Mouse (Mus musculus): ENCODE results near the gene Tmc8. TPM values are rescaled to one million over a fixed set of nuclear protein-coding genes. Genes with fewer than 3 reads are reported as not detected.

Tmc8 gene
- polyA plus RNA-seq, 1 experiment from 2014 or later, result 0.76 TPM

GRCm38 (mm10) chr11:117751544-117751943, 30.3 kb upstream of the Tmc8 start:
- WGBS, result 88% methylated on average over 6 of the region's 6 CpGs
- no peak overlapping the region for H3K9ac ChIP-seq (ENCODE audit: low read depth, low read length)
- H3K4me3 ChIP-seq (ENCODE audit: low read length), result no peak overlapping the region
- H3K27ac ChIP-seq (ENCODE audit: low read depth, low read length), result no peak overlapping the region
- no peaks in the 10 kb centered on the region for H3K4me1 ChIP-seq (ENCODE audit: control insufficient read depth, insufficient read depth, low read depth, low read length)
- no peak overlapping the region for H3K4me2 ChIP-seq (ENCODE audit: low read length)
- H3K27me3 ChIP-seq (replicated peaks; ENCODE audit: control insufficient read depth, insufficient read depth, low read length), result no peaks in the 10 kb centered on the region
- no peaks in the 10 kb centered on the region for H3K9me3 ChIP-seq (ENCODE audit: control insufficient read depth, low read length)
- ATAC-seq, result no peak
- peaks cover 78% of the 10 kb centered on the region for H3K36me3 ChIP-seq (ENCODE audit: control insufficient read depth, insufficient read depth, low read length)

GRCm38 (mm10) chr11:117755891-117756290, 26.0 kb upstream of the Tmc8 start:
- Histone ChIP-seq H3K27ac (ENCODE audit: low read depth, low read length) (no peak overlapping the region), H3K9ac (ENCODE audit: low read depth, low read length) (no peak overlapping the region), H3K9me3 (ENCODE audit: control insufficient read depth, low read length) (no peaks in the 10 kb centered on the region), H3K4me1 (ENCODE audit: control insufficient read depth, insufficient read depth, low read depth, low read length) (no peaks in the 10 kb centered on the region), H3K4me2 (ENCODE audit: low read length) (no peak overlapping the region), H3K4me3 (ENCODE audit: low read length) (no peak overlapping the region), H3K27me3 (replicated peaks; ENCODE audit: control insufficient read depth, insufficient read depth, low read length) (no peaks in the 10 kb centered on the region), H3K36me3 (ENCODE audit: control insufficient read depth, insufficient read depth, low read length) (peaks cover 81% of the 10 kb centered on the region)
- no peak for ATAC-seq
- 91% methylated on average over 7 of the region's 7 CpGs for WGBS

- Histone ChIP-seq H3K4me2 (ENCODE audit: low read length) (no peak overlapping the region), H3K4me1 (ENCODE audit: control insufficient read depth, insufficient read depth, low read depth, low read length) (no peaks in the 10 kb centered on the region), H3K27ac (ENCODE audit: low read depth, low read length) (no peak overlapping the region), H3K9me3 (ENCODE audit: control insufficient read depth, low read length) (no peaks in the 10 kb centered on the region), H3K9ac (ENCODE audit: low read depth, low read length) (no peak overlapping the region), H3K36me3 (ENCODE audit: control insufficient read depth, insufficient read depth, low read length) (peaks cover 73% of the 10 kb centered on the region), H3K4me3 (ENCODE audit: low read length) (no peak overlapping the region), H3K27me3 (replicated peaks; ENCODE audit: control insufficient read depth, insufficient read depth, low read length) (no peaks in the 10 kb centered on the region)
- ATAC-seq, result no peak
- WGBS, result 92% methylated on average over 10 of the region's 10 CpGs
Measured at GRCm38 (mm10) chr11:117759267-117759666, 22.6 kb upstream of the Tmc8 start.

GRCm38 (mm10) chr11:117760374-117761119, 21.3 kb upstream of the Tmc8 start:
- no peaks in the 10 kb centered on the region for H3K27me3 ChIP-seq (replicated peaks; ENCODE audit: control insufficient read depth, insufficient read depth, low read length)
- WGBS, result 86% methylated on average over 26 of the region's 26 CpGs
- 0 out of 2 replicates have a peak, but pooled peaks have one; percentile 30 for ATAC-seq

GRCm38 (mm10) chr11:117761801-117762200, 20.1 kb upstream of the Tmc8 start:
- Histone ChIP-seq H3K27me3 (replicated peaks; ENCODE audit: control insufficient read depth, insufficient read depth, low read length) (no peaks in the 10 kb centered on the region), H3K36me3 (ENCODE audit: control insufficient read depth, insufficient read depth, low read length) (peaks cover 55% of the 10 kb centered on the region), H3K4me1 (ENCODE audit: control insufficient read depth, insufficient read depth, low read depth, low read length) (no peaks in the 10 kb centered on the region), H3K4me2 (ENCODE audit: low read length) (no peak overlapping the region), H3K9ac (ENCODE audit: low read depth, low read length) (no peak overlapping the region), H3K27ac (ENCODE audit: low read depth, low read length) (no peak overlapping the region), H3K4me3 (ENCODE audit: low read length) (no peak overlapping the region), H3K9me3 (ENCODE audit: control insufficient read depth, low read length) (no peaks in the 10 kb centered on the region)
- 91% methylated on average over 13 of the region's 13 CpGs for WGBS
- no peak for ATAC-seq

More at GRCm38 (mm10) chr11:117760374-117761119, 21.3 kb upstream of the Tmc8 start:
- no peak overlapping the region for H3K4me2 ChIP-seq (ENCODE audit: low read length)
- peaks cover 68% of the 10 kb centered on the region for H3K36me3 ChIP-seq (ENCODE audit: control insufficient read depth, insufficient read depth, low read length)
- no peaks in the 10 kb centered on the region for H3K9me3 ChIP-seq (ENCODE audit: control insufficient read depth, low read length)
- no peak overlapping the region for H3K4me3 ChIP-seq (ENCODE audit: low read length)
- H3K9ac ChIP-seq (ENCODE audit: low read depth, low read length), result no peak overlapping the region
- no peaks in the 10 kb centered on the region for H3K4me1 ChIP-seq (ENCODE audit: control insufficient read depth, insufficient read depth, low read depth, low read length)
- H3K27ac ChIP-seq (ENCODE audit: low read depth, low read length), result no peak overlapping the region

- no peak overlapping the region for H3K4me2 ChIP-seq (ENCODE audit: low read length)
- WGBS, result 91% methylated on average over 12 of the region's 12 CpGs
Measured at GRCm38 (mm10) chr11:117762246-117762645, 19.6 kb upstream of the Tmc8 start.

GRCm38 (mm10) chr11:117764319-117764718, 17.6 kb upstream of the Tmc8 start:
- no peaks in the 10 kb centered on the region for H3K9me3 ChIP-seq (ENCODE audit: control insufficient read depth, low read length)
- H3K9ac ChIP-seq (ENCODE audit: low read depth, low read length), result no peak overlapping the region
- WGBS, result 91% methylated on average over 9 of the region's 9 CpGs
- no peak overlapping the region for H3K4me2 ChIP-seq (ENCODE audit: low read length)
- H3K27ac ChIP-seq (ENCODE audit: low read depth, low read length), result no peak overlapping the region
- H3K4me3 ChIP-seq (ENCODE audit: low read length), result no peak overlapping the region
- no peaks in the 10 kb centered on the region for H3K4me1 ChIP-seq (ENCODE audit: control insufficient read depth, insufficient read depth, low read depth, low read length)
- no peak for ATAC-seq
- no peaks in the 10 kb centered on the region for H3K27me3 ChIP-seq (replicated peaks; ENCODE audit: control insufficient read depth, insufficient read depth, low read length)
- H3K36me3 ChIP-seq (ENCODE audit: control insufficient read depth, insufficient read depth, low read length), result peaks cover 36% of the 10 kb centered on the region

More at GRCm38 (mm10) chr11:117762246-117762645, 19.6 kb upstream of the Tmc8 start:
- Histone ChIP-seq H3K4me1 (ENCODE audit: control insufficient read depth, insufficient read depth, low read depth, low read length) (no peaks in the 10 kb centered on the region), H3K36me3 (ENCODE audit: control insufficient read depth, insufficient read depth, low read length) (peaks cover 52% of the 10 kb centered on the region), H3K27ac (ENCODE audit: low read depth, low read length) (no peak overlapping the region), H3K27me3 (replicated peaks; ENCODE audit: control insufficient read depth, insufficient read depth, low read length) (no peaks in the 10 kb centered on the region), H3K4me3 (ENCODE audit: low read length) (no peak overlapping the region), H3K9ac (ENCODE audit: low read depth, low read length) (no peak overlapping the region), H3K9me3 (ENCODE audit: control insufficient read depth, low read length) (no peaks in the 10 kb centered on the region)
- no peak for ATAC-seq

GRCm38 (mm10) chr11:117765361-117765760, 16.5 kb upstream of the Tmc8 start:
- Histone ChIP-seq H3K27me3 (replicated peaks; ENCODE audit: control insufficient read depth, insufficient read depth, low read length) (no peaks in the 10 kb centered on the region), H3K9me3 (ENCODE audit: control insufficient read depth, low read length) (no peaks in the 10 kb centered on the region), H3K36me3 (ENCODE audit: control insufficient read depth, insufficient read depth, low read length) (peaks cover 27% of the 10 kb centered on the region), H3K4me1 (ENCODE audit: control insufficient read depth, insufficient read depth, low read depth, low read length) (peaks cover 5% of the 10 kb centered on the region; the same call in 1 of the 2 replicates), H3K9ac (ENCODE audit: low read depth, low read length) (no peak overlapping the region), H3K27ac (ENCODE audit: low read depth, low read length) (no peak overlapping the region), H3K4me2 (ENCODE audit: low read length) (no peak overlapping the region), H3K4me3 (ENCODE audit: low read length) (no peak overlapping the region)
- WGBS, result 94% methylated on average over 5 of the region's 5 CpGs
- ATAC-seq, result no peak

- no peak overlapping the region for H3K4me2 ChIP-seq (ENCODE audit: low read length)
- H3K4me3 ChIP-seq (ENCODE audit: low read length), result no peak overlapping the region
- 85% methylated on average over 3 of the region's 3 CpGs for WGBS
- no peaks in the 10 kb centered on the region for H3K27me3 ChIP-seq (replicated peaks; ENCODE audit: control insufficient read depth, insufficient read depth, low read length)
- no peaks in the 10 kb centered on the region for H3K9me3 ChIP-seq (ENCODE audit: control insufficient read depth, low read length)
- H3K4me1 ChIP-seq (ENCODE audit: control insufficient read depth, insufficient read depth, low read depth, low read length), result peaks cover 7% of the 10 kb centered on the region; the same call in 1 of the 2 replicates
- no peak for ATAC-seq
- no peak overlapping the region for H3K27ac ChIP-seq (ENCODE audit: low read depth, low read length)
- H3K9ac ChIP-seq (ENCODE audit: low read depth, low read length), result no peak overlapping the region
- peaks cover 19% of the 10 kb centered on the region for H3K36me3 ChIP-seq (ENCODE audit: control insufficient read depth, insufficient read depth, low read length)
Measured at GRCm38 (mm10) chr11:117766275-117766674, 15.6 kb upstream of the Tmc8 start.
